Comparison of ENCODE assay signal across 18 mouse cellular contexts in genomic region chr5:55505871-55506270, GRCm38 (mm10).
"Had no signal": no experiment of that assay in that cellular context is flagged by ENCODE, and none has a peak within 500 bp of the region (broad histone marks: within the 10 kb centered on the region; RNA-seq: fewer than 3 reads in every experiment).

No protein-coding gene starts in this region.

- H3K27me3 ChIP-seq: limb, embryonic 12.5 days; liver, embryonic 13.5 days; lung, embryonic 15.5 days; megakaryocyte, embryonic 14.5 days; neural tube, embryonic 15.5 days had no signal

- H3K4me3 ChIP-seq: limb, embryonic 12.5 days; liver, embryonic 13.5 days; lung, embryonic 15.5 days; megakaryocyte, embryonic 14.5 days; neural tube, embryonic 15.5 days had no signal

- DNase-seq: kidney, adult 9 months; kidney, postnatal 36 days; liver; liver, embryonic 13.5 days; liver, postnatal 0 days; lung, postnatal 14 days; right cerebral cortex, postnatal 4 days; spleen, adult 18-20 months; thymus, adult 18-20 months; thymus, postnatal 14 days had no signal

- ATAC-seq: liver, postnatal 0 days; midbrain, embryonic 16.5 days had no signal

- H3K9ac ChIP-seq: limb, embryonic 12.5 days; liver, embryonic 13.5 days; liver, postnatal 0 days; lung, embryonic 15.5 days; neural tube, embryonic 15.5 days had no signal

- H3K27ac ChIP-seq: kidney, postnatal 0 days; limb, embryonic 12.5 days; liver, embryonic 13.5 days; lung, embryonic 15.5 days; macrophage; neural tube, embryonic 15.5 days had no signal

- H3K9me3 ChIP-seq: limb, embryonic 12.5 days; liver, embryonic 13.5 days; lung, embryonic 15.5 days; megakaryocyte, embryonic 14.5 days; neural tube, embryonic 15.5 days had no signal

- H3K4me2 ChIP-seq: limb, embryonic 12.5 days; liver, embryonic 13.5 days; lung, embryonic 15.5 days; midbrain, embryonic 11.5 days; neural tube, embryonic 15.5 days had no signal

- H3K36me3 ChIP-seq: limb, embryonic 12.5 days; liver, embryonic 13.5 days; lung, embryonic 15.5 days; neural tube, embryonic 15.5 days had no signal

- H3K4me1 ChIP-seq: limb, embryonic 12.5 days; liver, embryonic 13.5 days; lung, embryonic 15.5 days; megakaryocyte, embryonic 14.5 days; neural tube, embryonic 15.5 days had no signal
